25 mouse cellular contexts compared by ENCODE assay signal in genomic region chr10:94947915-94948675, GRCm38 (mm10). TPM values are rescaled to one million over a fixed set of nuclear protein-coding genes. Genes with fewer than 3 reads are reported as not detected.
DNase-seq lines count a peak whose midpoint lies in the region; ATAC-seq and TF ChIP-seq lines count a peak whose summit lies in the region.
"Had no signal": no experiment of that assay in that cellular context is flagged by ENCODE, and none has a peak within 500 bp of the region (broad histone marks: within the 10 kb centered on the region; RNA-seq: fewer than 3 reads in every experiment).

No protein-coding gene starts in this region.

- H3K4me3 ChIP-seq in MEL (ENCODE audit: control insufficient read depth in 1 of 2, insufficient read depth in 1 of 2, low read depth in 2 of 2, low read length in 2 of 2) = peak overlapping the region in 1 of 2 experiments; percentile 5; a peak in 1 of 4 replicates
- no peak overlapping the region for H3K4me3 ChIP-seq in gastrocnemius, adult 2 months
- H3K4me3 ChIP-seq in stomach, postnatal 0 days (ENCODE audit: low read depth, low read length) = no peak overlapping the region
- H3K4me3 ChIP-seq: embryonic facial prominence, embryonic 12.5 days; embryonic facial prominence, embryonic 15.5 days; heart, embryonic 12.5 days; heart, embryonic 15.5 days; hindbrain, embryonic 10.5 days; hindbrain, embryonic 13.5 days had no signal

- intact Hi-C loops in gastrocnemius, adult 2 months (cut with DNase I) = loop anchor here (10.0 kb wide), 1 partner anchor 143 kb away; no protein-coding TSS in a partner anchor

- TF ChIP-seq EP300 in MEL (IDR thresholded peaks at IDR 0.05; ENCODE audit: low read depth in 1 of 2, low read length in 2 of 2) = peak; percentile 67 to 78
- no peak for TF ChIP-seq EP300 in stomach, postnatal 0 days (optimal IDR thresholded peaks at IDR 0.05)

- 72% methylated on average over 10 of the region's 10 CpGs for WGBS in stomach, postnatal 0 days

- peak in 1 of 2 experiments; percentile 46; a peak in 1 of 4 replicates for TF ChIP-seq POLR2A in MEL (IDR thresholded peaks at IDR 0.05; ENCODE audit: control insufficient read depth in 1 of 2, insufficient read depth in 1 of 2, low read depth in 1 of 2, low read length in 2 of 2, poor library complexity in 1 of 2)

- peak; percentile 27 for ATAC-seq in megakaryocyte, adult 5-6 weeks (ENCODE audit: poor library complexity, severe bottlenecking)
- ATAC-seq in stomach, postnatal 0 days (ENCODE audit: low FRiP score, low TSS enrichment) = no peak
- ATAC-seq: forebrain, embryonic 14.5 days; forebrain, postnatal 0 days; hindbrain, embryonic 16.5 days; Patski had no signal

- TF ChIP-seq CTCF in MEL (IDR thresholded peaks at IDR 0.05 in 2 of 3, conservative IDR thresholded peaks at IDR 0.05 in 1 of 3; ENCODE audit: control insufficient read depth in 1 of 3, insufficient read depth in 1 of 3, low read depth in 2 of 3, low read length in 3 of 3, poor library complexity in 1 of 3, severe bottlenecking in 1 of 3) = no peak
- no peak for TF ChIP-seq CTCF in gastrocnemius, adult 2 months (IDR thresholded peaks at IDR 0.05)
- TF ChIP-seq CTCF in stomach, postnatal 0 days (IDR thresholded peaks at IDR 0.05; ENCODE audit: low read depth) = no peak

- no peak for TF ChIP-seq RAD21 in MEL (IDR thresholded peaks at IDR 0.05; ENCODE audit: low read depth, low read length)

- DNase-seq in CD4-positive helper T cell, adult 2 months (ENCODE audit: low read depth, low spot score) = peak; percentile 36
- DNase-seq in MEL (ENCODE audit: low read depth, low spot score) = peak; percentile 72
- DNase-seq in gastrocnemius, adult 2 months = no peak
- no peak for DNase-seq in stomach, postnatal 0 days (ENCODE audit: low spot score)
- DNase-seq in thymus, postnatal 36 days = no peak
- DNase-seq: adrenal gland, postnatal 10 days; adrenal gland, postnatal 36 days; cerebellum, adult 18-20 months; cerebellum, adult 9-10 months; gastrocnemius, postnatal 25 days; heart, adult 18-20 months; heart, postnatal 10 days; heart, postnatal 36 days had no signal

- no peak overlapping the region for H3K9ac ChIP-seq in MEL (ENCODE audit: control insufficient read depth, low read depth, low read length, poor library complexity, severe bottlenecking)
- H3K9ac ChIP-seq in stomach, postnatal 0 days (ENCODE audit: low read length) = no peak overlapping the region
- H3K9ac ChIP-seq: embryonic facial prominence, embryonic 12.5 days; embryonic facial prominence, embryonic 15.5 days; forebrain, postnatal 0 days; heart, embryonic 12.5 days; heart, embryonic 15.5 days; hindbrain, embryonic 13.5 days had no signal

- H3K79me2 ChIP-seq in MEL (ENCODE audit: control insufficient read depth, insufficient read depth, low read length, poor library complexity) = peaks cover 15% of the 10 kb centered on the region

- no peaks in the 10 kb centered on the region for H3K9me3 ChIP-seq in MEL (replicated peaks; ENCODE audit: insufficient read depth, low read length)
- no peaks in the 10 kb centered on the region for H3K9me3 ChIP-seq in stomach, postnatal 0 days (ENCODE audit: control insufficient read depth, low read length)
- H3K9me3 ChIP-seq: embryonic facial prominence, embryonic 12.5 days; embryonic facial prominence, embryonic 15.5 days; heart, embryonic 12.5 days; heart, embryonic 15.5 days; hindbrain, embryonic 13.5 days had no signal

- H3K27me3 ChIP-seq in MEL (ENCODE audit: control insufficient read depth in 1 of 2, insufficient read depth in 2 of 2, low read length in 2 of 2) = no peaks in the 10 kb centered on the region
- H3K27me3 ChIP-seq in stomach, postnatal 0 days (ENCODE audit: control insufficient read depth, insufficient read depth, low read length) = no peaks in the 10 kb centered on the region
- H3K27me3 ChIP-seq: CH12.LX had no signal

- H3K36me3 ChIP-seq in MEL (ENCODE audit: control insufficient read depth in 1 of 2, insufficient read depth in 2 of 2, low read length in 2 of 2) = peaks cover 0 to 21% of the 10 kb centered on the region in 2 experiments; a peak in 2 of 4 replicates
- no peaks in the 10 kb centered on the region for H3K36me3 ChIP-seq in stomach, postnatal 0 days (ENCODE audit: control insufficient read depth, insufficient read depth, low read length)
- H3K36me3 ChIP-seq: embryonic facial prominence, embryonic 12.5 days; embryonic facial prominence, embryonic 15.5 days; heart, embryonic 12.5 days; heart, embryonic 15.5 days; hindbrain, embryonic 10.5 days; hindbrain, embryonic 13.5 days had no signal

- H3K27ac ChIP-seq in MEL (ENCODE audit: control insufficient read depth, low read depth, low read length) = peak overlapping the region; percentile 49
- no peak overlapping the region for H3K27ac ChIP-seq in gastrocnemius, adult 2 months
- no peak overlapping the region for H3K27ac ChIP-seq in stomach, postnatal 0 days (replicated peaks)
- H3K27ac ChIP-seq: embryonic facial prominence, embryonic 12.5 days; embryonic facial prominence, embryonic 15.5 days; heart, embryonic 15.5 days; hindbrain, embryonic 10.5 days; hindbrain, embryonic 13.5 days had no signal

- H3K4me1 ChIP-seq in MEL (ENCODE audit: control insufficient read depth in 1 of 2, insufficient read depth in 2 of 2, low read length in 2 of 2) = peaks cover 2 to 28% of the 10 kb centered on the region in 2 experiments
- H3K4me1 ChIP-seq in stomach, postnatal 0 days (replicated peaks; ENCODE audit: control insufficient read depth, insufficient read depth) = no peaks in the 10 kb centered on the region

- no peak overlapping the region for H3K4me2 ChIP-seq in stomach, postnatal 0 days (replicated peaks; ENCODE audit: low read depth)
- H3K4me2 ChIP-seq: embryonic facial prominence, embryonic 12.5 days; embryonic facial prominence, embryonic 15.5 days; heart, embryonic 12.5 days; heart, embryonic 15.5 days; hindbrain, embryonic 13.5 days had no signal

TF ChIP-seq in MEL, 35 proteins besides CTCF, POLR2A, EP300 and RAD21 (continues in another document):
- TF ChIP-seq TAL1 (IDR thresholded peaks at IDR 0.05; ENCODE audit: low read length) (no peak), NRF1 (IDR thresholded peaks at IDR 0.05; ENCODE audit: insufficient read depth, low read depth, low read length, poor library complexity, severe bottlenecking) (no peak), MEF2A (IDR thresholded peaks at IDR 0.05; ENCODE audit: extremely low read depth, insufficient replicate concordance, low read depth, low read length, poor library complexity, severe bottlenecking) (no peak), BHLHE40 (IDR thresholded peaks at IDR 0.05; ENCODE audit: borderline replicate concordance, low read depth, low read length) (no peak), ZC3H11A (IDR thresholded peaks at IDR 0.05; ENCODE audit: low read depth, low read length) (no peak), SIN3A (IDR thresholded peaks at IDR 0.05; ENCODE audit: low read length) (peak; percentile 57; the same call in 1 of the 2 replicates), JUND (IDR thresholded peaks at IDR 0.05; ENCODE audit: low read depth, low read length) (no peak), ELF1 (IDR thresholded peaks at IDR 0.05; ENCODE audit: low read depth, low read length) (0 out of 2 replicates have a peak, but pooled peaks have one; percentile 13), CHD2 (IDR thresholded peaks at IDR 0.05; ENCODE audit: low read length) (no peak), ZMIZ1 (IDR thresholded peaks at IDR 0.05; ENCODE audit: low read depth, low read length) (no peak), CHD1 (IDR thresholded peaks at IDR 0.05; ENCODE audit: low read depth, low read length) (no peak), MAX (IDR thresholded peaks at IDR 0.05; ENCODE audit: low read length) (0 out of 2 replicates have a peak, but pooled peaks have one; percentile 23), UBTF (IDR thresholded peaks at IDR 0.05; ENCODE audit: borderline replicate concordance, insufficient read depth, low read depth, low read length) (no peak), GABPA (IDR thresholded peaks at IDR 0.05; ENCODE audit: low read depth, low read length) (no peak), NELFE (IDR thresholded peaks at IDR 0.05; ENCODE audit: low read depth, low read length) (peak; percentile 1; the same call in 1 of the 2 replicates), USF1 (IDR thresholded peaks at IDR 0.05; ENCODE audit: low read depth, low read length) (no peak), MXI1 (IDR thresholded peaks at IDR 0.05; ENCODE audit: low read depth, low read length) (peak; percentile 51; the same call in 1 of the 2 replicates), ZKSCAN1 (IDR thresholded peaks at IDR 0.05; ENCODE audit: low read depth, low read length) (no peak), GATA1 (IDR thresholded peaks at IDR 0.05; ENCODE audit: low read depth, low read length) (peak; percentile 64), USF2 (IDR thresholded peaks at IDR 0.05; ENCODE audit: borderline replicate concordance in 1 of 2, insufficient read depth in 1 of 2, low read depth in 1 of 2, low read length in 2 of 2) (no peak), POLR2AphosphoS5 (IDR thresholded peaks at IDR 0.05; ENCODE audit: borderline replicate concordance, low read depth, low read length) (no peak), ZNF384 (IDR thresholded peaks at IDR 0.05; ENCODE audit: low read depth, low read length) (peak; percentile 66), MAZ (IDR thresholded peaks at IDR 0.05; ENCODE audit: low read depth, low read length) (no peak), MYC (IDR thresholded peaks at IDR 0.05; ENCODE audit: low read depth, low read length) (no peak; the same call in 1 of the 2 replicates), E2F4 (IDR thresholded peaks at IDR 0.05; ENCODE audit: borderline replicate concordance, low read depth, low read length) (no peak), MAFK (IDR thresholded peaks at IDR 0.05; ENCODE audit: borderline replicate concordance, low read depth, low read length) (no peak), KAT2A (conservative IDR thresholded peaks at IDR 0.05; ENCODE audit: low read depth, low read length) (no peak), RCOR1 (IDR thresholded peaks at IDR 0.05; ENCODE audit: low read depth, low read length) (no peak; the same call in 1 of the 2 replicates), POLR2AphosphoS2 (IDR thresholded peaks at IDR 0.05; ENCODE audit: low read length) (no peak), TCF12 (IDR thresholded peaks at IDR 0.05; ENCODE audit: low read depth, low read length) (peak; percentile 46; the same call in 1 of the 2 replicates), SMC3 (IDR thresholded peaks at IDR 0.05; ENCODE audit: low read depth, low read length) (no peak)

RNA-seq across cellular contexts. Expression of gene Plxnc1, which starts 3.5 kb away (rescaled TPM):
- 16.4 and 30.1 TPM in 2 replicates for total RNA-seq in MEL (2012; rRNA removed)
- polyA plus RNA-seq in MEL (2012; ENCODE audit: insufficient read depth in 1 of 2, insufficient read length in 2 of 2, low read depth in 1 of 2, low replicate concordance in 2 of 2, missing spikeins in 1 of 2) = 10 to 100 TPM in 1 of 2 experiments, not detected in 1; 15.1 TPM
- 38.6 and 47.9 TPM in 2 replicates for total RNA-seq in megakaryocyte, adult 5-6 weeks (2015)
- total RNA-seq in megakaryocyte, adult 5-6 weeks (2017) = 29.9 and 33.5 TPM in 2 replicates
- total RNA-seq in gastrocnemius, adult 2 months (2021) = under 1 TPM; 0.33 to 0.59 TPM
- polyA plus RNA-seq in stomach, postnatal 0 days (2015; fragmentation: Nextera tagmentation; extraction: Ambion mirVana) = 0.67 and 1.0 TPM in 2 replicates

Comparison
In these comparisons a context has a peak if more than half of its experiments do, and no peak if none do; other contexts are left out.
1. DNase-seq: peak in CD4-positive helper T cell, adult 2 months (single experiment) and MEL (single experiment); none in gastrocnemius, adult 2 months (single experiment), stomach, postnatal 0 days (single experiment) and thymus, postnatal 36 days (0 of 2).
2. RNA of gene Plxnc1, which starts 3.5 kb away (total RNA-seq): 29.9 to 47.9 TPM in megakaryocyte, adult 5-6 weeks and 16.4 to 30.1 TPM in MEL; 0.33 to 0.59 TPM in gastrocnemius, adult 2 months; every median in the first group is over 10 times any median in the second.